Mouse (Mus musculus) forelimb bud, embryonic 11.5 days (tissue): ENCODE measurements around the gene Tanc1.

Experiments
- DNase-seq: peaks from one replicate; pipeline ENCODE4 v3.0.0-alpha.2; 2012; ENCODE audit warnings: low read depth, low spot score

Tanc1 gene

DNA sequence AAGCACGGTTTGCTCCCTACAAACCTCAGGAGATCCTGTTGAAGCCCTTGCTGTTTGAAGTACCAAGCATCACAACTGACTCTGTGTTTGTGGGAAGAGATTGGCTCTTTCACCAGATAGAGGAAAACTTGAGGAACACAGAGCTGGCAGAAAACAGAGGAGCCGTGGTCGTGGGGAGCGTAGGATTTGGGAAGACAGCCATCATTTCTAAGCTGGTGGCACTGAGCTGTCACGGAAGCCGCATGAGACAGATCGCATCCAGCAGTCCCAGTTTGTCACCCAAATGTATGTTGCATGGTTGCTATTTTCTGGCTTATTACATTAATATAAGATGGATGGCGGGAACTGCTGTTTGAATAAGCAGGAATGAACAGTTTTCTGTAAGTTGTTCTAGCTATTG is 179.8 kb downstream of the Tanc1 start:
- no peak for DNase-seq

DNA sequence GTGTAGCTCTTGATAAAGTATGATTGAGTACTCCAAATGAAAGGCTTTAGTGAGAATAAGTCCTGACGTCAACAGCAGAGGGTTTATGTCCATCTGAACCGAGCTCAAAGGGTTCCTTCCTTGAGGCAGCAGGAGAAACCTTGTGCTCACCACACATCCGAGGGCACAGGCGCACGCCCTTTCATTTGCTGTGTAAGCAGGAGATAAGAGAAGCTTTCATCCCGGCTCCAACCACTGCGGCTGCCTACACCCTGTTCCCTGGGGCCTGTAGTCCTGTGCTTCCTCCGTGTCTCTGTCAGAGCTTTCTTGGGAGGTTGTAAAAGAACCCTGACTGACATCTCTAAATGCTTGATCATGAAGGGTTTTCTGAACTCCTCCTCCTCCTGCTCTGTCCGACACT is 181.5 kb downstream of the Tanc1 start:
- DNase-seq: no peak

DNA sequence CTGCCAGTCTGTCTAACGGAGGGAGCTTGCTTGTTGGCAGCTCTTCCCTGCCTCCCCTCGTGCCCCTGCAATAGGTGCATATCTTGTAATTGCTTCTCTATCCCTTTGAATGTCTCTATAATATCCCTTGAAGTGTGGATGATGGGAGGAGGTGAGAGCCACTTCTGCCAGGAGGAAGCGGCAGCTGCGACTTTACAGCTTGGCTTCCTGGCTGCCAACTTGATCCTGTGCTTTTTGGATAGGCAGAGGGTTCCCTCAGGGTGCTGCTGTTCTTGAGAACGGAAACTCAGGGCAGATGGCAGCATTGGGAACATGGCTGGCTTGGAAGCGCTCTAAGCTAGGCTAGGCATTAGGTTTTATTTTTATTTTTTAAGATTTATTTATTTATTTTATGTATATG is 183.0 kb downstream of the Tanc1 start:
- no peak for DNase-seq

DNA sequence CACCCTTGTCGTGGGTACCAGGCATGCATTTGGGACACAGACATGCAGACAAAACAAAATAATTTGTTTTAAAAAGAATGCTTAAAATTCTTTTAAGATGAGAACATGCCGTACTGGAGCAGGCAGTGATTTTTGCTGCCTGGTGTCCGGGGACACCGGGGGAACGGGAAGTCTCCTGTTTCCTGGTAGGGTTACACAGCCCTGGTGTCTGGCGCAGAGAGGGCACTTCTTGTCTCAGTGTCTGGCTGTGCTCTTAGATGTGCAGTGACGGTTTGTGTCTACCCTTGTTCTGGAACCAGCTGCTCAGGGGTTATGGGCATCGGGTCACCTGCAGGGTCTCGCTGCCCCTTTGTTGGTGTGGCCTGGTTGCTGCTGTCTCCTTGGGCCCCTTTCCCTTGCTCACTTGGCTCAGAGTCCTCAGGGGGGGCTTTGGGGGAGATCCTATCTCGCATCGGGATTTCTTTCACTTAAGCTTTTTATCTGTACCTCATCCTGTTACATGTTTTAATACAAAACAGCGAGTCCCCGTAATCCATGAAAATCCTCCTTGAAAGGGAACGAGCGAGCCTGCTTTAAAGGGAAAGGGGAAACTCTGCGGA is 187.2 kb downstream of the Tanc1 start:
- DNase-seq: no peak

DNA sequence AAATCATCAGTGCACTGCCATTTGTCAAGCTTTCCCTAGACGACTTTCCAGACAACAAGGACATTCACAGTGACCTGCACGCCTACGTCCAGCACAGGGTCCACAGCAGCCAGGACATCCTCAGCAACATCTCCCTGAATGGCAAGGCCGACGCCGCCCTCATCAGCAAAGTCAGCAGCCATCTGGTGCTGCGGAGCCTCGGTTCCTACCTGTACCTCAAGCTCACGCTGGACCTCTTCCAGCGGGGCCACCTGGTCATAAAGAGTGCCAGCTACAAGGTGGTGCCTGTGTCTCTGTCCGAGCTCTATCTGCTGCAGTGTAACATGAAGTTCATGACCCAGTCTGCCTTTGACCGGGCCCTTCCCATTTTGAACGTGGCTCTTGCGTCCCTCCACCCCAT is 187.7 kb downstream of the Tanc1 start:
- DNase-seq: no peak

DNA sequence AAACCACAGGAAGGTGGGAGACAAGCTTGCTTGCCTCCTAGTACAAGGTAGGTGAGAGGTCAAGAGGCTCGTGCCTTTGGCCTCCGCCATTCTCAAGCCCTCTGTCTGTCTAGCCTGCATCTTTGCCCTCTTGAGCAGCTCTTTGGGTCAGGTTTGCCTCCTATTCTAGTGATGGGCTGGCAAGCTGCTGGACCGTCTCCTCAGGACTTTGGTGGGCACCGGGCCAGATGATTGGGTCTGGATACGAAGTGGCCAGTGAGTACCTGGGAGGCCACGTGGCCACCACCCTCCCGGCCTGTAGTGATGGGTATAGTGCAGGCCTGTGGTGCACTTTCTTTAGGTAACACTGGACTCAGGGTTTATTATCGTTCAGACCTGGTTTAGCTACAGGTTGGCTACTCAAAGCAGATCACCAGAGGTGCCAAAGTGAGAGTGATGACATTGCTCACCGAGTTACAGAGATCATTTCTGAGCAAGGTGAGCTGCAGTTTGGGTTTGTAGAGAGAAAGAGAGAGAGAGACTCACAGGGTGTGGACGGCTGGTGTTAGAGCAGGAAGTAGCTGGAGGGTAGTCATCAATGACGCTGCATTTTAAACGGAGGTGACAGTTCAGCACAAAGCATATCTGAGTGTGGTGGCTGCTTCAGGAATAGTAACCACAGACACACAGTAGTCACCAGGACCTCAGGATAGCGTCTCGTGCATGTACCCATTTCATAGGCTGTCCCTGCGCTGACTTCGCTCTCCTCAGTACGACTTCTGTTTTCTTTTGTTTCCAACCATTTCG is 188.8 kb downstream of the Tanc1 start:
- no peak for DNase-seq

DNA sequence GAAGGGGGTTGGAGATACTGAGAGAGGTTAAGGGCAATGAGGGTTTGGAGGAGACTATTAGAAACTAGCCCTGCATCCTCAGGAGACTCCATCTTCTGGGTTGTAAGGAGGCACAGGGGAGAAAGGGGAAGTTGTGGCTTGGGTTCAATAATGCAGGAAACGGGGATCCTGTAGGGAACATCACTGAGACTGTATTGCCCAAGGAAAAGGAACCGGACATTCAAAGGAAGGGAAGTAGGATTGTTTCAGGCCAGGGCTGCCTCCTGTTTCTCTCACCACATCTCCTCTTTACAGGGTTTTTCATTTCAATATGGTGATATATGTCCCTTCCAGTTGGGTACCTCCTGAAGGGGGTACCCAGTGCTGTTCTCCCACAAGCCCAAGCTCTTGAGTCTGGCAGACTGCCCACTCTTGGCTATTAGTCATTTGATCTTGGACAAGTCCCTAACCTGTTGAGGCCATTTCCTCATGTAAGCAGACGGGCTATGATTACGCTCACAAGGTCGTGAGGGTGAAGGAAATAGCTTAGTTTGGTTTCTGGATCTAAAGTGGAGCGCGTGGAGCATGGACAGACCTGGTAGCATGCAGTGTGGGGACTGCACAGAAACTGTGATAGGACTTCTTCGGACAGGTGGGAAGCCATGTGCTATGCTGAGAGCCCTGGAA is 191.0 kb downstream of the Tanc1 start:
- DNase-seq: no peak

DNA sequence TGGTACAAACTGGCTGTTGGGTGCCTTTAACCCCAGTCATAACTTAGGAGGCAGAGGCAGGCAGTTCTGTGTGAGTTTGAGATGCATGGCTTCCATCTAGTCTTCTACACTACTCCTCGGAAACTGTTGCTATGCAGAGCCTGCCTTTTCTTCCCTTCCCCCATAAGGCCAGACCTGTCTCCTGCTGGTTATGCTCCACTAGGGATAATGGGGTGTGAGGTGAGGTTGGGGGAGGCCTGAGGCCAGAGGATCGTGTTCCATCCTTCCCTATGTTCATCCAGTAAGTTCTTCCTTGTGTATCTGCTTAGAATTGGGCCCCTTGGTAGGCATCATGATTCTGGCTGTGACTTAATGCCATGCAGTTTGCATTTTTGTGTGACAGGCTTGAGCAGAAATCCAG is 193.8 kb downstream of the Tanc1 start:
- DNase-seq: no peak

DNA sequence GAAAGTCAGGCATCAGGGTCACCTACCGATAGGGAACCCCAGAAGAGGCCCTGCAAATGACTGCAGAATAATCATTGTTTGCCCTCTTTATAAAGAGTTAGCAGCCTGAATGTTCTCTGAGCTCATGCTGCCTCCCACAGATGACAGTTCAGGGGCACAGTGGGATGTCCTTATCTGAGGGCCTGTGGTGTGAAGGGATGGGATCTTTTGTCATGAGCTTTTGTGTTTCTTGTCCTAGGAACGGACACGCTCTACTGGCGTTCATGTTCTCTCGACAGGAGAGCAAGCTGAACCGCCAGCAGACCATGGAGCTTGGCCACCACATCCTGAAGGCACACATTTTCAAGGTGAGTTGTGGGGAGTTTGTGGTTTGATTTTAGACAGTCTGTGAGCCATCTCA is 194.2 kb downstream of the Tanc1 start:
- DNase-seq: no peak

DNA sequence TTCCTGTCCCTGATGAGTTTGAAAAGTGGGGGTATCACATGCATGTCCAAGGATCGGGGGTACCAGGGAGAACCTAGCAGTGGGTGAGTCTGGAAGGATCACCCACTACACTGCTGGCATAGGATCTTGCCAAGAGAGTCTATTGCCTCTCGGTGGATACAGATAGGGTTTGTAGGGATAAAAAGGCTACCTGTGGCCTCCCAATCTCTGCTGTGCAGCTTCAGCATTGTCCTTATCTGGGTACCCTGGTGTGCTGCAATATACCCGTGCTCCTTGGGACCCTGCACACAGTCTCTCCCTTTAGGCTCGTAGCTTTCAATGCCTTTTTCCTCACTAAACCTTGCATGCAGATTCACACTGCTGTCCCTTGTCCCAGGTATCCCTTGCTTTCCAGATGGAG is 196.8 kb downstream of the Tanc1 start:
- no peak for DNase-seq

DNA sequence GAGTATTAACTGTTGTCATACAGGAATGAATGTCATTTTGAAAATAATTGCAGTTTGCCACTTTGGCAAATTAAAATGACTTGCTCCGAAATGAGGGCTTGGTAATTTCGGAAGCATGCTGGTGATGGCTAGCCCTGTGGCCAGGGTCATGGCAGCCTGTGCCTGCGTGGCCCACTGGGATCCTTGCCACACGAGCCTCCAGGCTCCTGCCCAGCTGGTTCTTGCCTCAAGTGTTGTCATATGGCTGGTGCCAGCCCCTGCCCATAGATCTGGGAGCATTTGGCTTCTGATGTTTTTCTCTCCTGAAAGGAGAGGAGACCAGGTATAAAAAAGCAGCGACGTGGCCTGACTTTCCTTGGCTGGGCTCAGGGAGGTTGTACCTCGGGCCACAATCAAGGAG is 198.2 kb downstream of the Tanc1 start:
- no peak for DNase-seq

DNA sequence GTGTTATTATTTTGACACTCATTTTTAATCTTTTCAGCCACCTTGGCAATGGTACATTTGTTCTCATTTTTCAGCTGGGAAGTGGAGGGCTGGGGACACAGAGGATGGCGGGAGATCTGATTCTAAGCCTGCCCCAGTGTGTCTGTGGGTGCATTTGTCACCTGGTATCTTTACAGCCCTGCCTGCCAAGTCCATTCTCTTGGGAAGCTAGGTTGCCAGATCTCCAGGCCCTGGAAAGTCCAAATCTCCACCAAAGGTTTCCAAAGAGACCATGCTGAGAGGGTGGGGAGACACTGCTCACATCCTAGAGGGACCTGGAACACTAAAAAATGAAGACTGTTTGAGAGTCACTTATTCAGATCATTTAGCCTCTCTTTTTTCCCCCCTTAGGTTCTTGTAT is 199.4 kb downstream of the Tanc1 start:
- no peak for DNase-seq

DNA sequence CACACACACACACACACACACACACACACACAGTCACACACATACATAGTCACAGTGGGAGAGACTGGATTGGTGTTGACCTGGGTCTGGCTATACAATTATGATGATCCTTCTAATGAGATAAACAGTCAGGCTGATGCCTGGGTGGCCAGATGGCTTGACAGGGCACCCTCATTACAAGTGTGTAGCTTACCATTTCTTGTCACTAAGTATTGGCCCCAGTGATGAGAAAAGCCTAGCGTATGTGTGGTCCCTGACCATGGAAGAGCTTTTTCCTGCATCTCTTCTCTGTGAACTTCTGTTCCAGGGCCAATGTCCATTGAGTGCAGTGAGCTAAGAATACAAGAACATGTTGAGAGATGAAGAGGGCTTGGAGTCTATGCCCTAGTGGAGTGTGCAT is 200.8 kb downstream of the Tanc1 start:
- DNase-seq: no peak

DNA sequence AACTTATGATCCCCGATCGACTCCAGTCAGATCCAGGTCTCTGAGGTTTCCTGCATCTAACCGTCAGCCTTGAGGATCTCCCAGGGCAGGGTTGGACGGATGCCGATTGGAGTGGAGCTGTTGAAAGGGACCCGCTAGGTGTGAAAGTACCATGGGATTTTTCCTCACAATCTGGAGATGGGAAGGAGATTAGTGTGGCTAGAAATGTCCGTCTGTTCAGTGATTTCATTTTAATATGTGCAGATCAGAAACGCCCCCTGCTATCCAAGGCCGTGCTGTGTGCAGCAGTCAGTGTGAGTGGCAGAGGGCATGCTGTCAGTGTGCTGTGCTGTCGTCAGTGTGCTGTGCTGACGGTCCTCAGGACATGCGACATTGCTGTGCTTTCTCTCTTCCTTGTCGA is 201.6 kb downstream of the Tanc1 start:
- no peak for DNase-seq

DNA sequence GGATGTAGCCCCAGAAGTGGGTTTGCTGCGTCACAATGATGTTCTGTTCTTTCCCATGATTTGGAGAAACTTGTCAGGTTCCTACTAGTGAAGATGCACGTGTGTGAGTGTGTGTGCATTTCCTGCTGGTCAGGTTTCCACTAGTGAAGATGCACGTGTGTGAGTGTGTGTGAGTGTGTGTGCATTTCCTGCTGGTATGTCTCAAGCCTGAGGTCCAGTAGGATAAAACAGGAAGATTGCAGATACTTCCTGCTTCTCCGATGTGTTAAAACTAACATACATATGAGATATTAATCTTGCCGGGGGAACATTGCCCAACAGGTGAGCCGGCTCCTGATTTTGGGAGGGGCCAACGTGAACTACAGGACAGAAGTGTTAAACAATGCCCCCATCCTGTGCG is 203.2 kb downstream of the Tanc1 start:
- DNase-seq: no peak

DNA sequence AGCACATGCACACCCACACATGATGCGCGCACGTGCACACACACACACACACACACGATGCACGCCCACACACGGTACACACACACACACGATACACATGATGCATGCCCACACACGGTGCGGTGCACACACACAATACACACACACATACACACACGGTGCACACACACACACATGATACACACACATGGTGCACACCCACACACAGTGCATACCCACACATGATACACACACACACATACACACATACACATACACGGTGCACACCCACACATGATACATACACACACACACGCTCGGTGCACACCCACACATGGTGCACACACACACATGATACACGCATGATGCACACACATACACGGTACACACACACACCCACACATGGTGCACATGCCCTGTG is 206.8 kb downstream of the Tanc1 start:
- no peak for DNase-seq

DNA sequence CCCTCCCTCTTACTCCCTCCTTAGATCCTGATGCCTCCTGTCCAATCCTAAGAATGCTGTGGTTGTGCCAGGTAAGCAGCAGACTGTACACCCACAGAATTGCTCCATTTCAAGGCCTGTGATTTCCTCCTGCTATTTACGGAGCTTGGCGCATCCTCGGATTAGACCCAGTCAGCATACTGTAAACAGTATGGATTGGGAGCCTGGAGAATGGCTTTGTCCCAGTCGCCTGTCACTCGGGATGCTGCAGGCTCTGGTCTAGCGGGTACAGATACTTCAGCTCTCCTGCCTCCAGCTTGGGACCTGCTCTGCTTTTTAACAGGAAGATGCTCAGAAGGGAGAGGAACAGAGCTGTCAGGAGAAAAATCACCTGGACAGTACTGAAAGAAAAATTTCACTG is 207.6 kb downstream of the Tanc1 start:
- DNase-seq: no peak

DNA sequence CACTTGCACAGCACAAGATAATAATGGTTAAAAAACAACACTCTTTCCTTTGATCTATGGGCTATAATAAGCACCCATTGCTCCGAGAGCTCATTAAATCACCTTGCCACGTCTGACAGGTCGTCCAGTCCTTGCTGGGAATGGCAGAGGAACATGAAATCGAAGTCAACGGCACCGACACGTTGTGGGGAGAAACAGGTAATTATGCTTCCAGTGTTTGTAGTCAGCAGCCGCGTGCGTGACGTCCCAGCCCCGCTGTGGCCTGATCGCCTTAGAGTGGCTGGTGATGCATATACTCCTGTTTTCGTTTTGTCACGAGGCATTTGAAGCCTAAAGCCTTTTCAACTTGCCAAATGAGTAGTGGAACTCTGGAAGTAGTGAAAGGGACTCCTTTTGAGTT is 208.2 kb downstream of the Tanc1 start:
- no peak for DNase-seq

DNA sequence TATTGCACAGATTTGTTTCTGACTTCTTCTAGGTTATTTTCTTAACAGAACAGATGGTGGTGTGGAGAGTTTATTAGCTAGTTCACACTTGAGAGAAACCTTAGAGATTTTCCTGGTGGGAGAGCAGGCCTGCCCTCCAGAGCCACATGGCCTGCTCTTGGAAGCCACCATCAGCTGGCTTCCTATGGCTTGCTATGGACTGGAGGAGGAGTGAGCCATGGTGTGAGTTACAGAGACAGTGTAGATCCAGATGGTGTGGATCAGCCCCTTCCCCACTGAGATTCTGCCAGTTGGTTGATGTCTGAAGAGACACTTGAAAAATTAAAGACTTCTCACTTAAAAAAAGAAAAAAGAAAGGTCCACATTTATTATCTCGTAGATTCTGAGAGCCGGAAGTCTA is 209.2 kb downstream of the Tanc1 start:
- DNase-seq: no peak

DNA sequence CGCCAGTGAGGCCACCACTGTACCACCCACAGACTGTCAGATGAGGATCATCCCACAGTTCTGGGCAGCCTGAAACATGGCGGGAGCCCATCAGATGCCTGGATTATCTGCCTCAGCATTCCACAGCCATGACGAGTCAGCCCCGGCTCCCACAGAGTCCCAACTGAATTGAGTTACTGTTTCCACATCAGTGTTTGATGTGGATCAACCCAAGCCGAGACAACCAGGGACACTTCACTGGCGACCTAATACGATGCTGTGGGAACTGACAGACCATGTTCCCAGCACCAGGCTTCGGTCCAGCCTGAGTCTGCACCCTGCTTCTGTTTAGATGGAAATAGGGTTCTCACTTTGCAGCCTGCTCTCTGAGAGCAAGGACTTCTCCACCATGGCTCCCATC is 212.4 kb downstream of the Tanc1 start:
- DNase-seq: no peak

DNA sequence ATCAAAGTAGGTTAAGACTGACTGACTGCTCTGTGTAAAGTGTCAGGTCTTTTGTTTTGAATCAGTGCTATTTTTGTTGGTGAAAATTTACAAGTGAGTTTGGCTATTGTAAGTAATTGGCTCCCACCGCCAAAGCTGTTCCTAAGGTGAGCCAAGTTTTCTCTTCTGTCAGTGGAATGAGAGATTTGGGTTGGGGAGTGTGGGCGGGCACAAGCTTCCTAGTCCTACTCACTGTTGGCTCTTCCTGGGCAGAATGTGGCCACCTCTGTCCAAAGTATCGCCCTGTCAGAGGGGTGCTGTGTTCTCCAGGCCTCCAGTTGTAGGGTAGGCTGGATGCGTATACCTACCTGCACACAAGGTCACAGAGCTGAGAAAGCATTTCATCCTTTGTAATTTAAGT is 213.5 kb downstream of the Tanc1 start:
- DNase-seq: no peak

DNA sequence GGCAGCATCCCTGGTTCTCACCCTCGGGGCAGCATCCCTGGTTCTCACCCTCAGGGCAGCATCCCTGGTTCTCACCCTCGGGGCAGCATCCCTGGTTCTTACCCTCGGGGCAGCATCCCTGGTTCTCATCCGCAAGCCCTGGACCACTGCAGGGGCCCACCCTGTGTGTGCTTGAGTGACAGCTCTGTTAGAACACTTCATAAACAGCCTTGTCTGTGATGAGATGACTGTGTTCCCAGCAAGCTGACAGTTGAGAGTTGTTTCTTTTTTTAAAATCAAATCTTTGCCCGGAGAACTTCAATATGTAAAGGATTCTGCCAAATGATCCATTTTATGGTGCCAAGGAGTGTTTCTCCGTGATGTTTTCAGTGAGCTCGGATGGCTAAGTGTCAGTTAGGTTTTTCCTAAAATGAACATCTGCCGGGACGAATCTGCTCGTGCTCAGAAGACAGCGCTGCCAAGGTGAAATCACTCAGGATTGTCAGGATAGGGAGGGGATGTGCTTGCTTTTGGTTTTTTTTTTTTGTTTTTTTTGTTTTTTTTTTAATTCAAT is 216.3 kb downstream of the Tanc1 start:
- no peak for DNase-seq
